Mouse (Mus musculus): Measurements from ENCODE around the gene Ssc5d. TPM values are rescaled to one million over a fixed set of nuclear protein-coding genes. Genes with fewer than 3 reads are reported as not detected.

Gene Ssc5d
- not detected for polyA plus RNA-seq (2017; shearing (Covaris generic))

DNA sequence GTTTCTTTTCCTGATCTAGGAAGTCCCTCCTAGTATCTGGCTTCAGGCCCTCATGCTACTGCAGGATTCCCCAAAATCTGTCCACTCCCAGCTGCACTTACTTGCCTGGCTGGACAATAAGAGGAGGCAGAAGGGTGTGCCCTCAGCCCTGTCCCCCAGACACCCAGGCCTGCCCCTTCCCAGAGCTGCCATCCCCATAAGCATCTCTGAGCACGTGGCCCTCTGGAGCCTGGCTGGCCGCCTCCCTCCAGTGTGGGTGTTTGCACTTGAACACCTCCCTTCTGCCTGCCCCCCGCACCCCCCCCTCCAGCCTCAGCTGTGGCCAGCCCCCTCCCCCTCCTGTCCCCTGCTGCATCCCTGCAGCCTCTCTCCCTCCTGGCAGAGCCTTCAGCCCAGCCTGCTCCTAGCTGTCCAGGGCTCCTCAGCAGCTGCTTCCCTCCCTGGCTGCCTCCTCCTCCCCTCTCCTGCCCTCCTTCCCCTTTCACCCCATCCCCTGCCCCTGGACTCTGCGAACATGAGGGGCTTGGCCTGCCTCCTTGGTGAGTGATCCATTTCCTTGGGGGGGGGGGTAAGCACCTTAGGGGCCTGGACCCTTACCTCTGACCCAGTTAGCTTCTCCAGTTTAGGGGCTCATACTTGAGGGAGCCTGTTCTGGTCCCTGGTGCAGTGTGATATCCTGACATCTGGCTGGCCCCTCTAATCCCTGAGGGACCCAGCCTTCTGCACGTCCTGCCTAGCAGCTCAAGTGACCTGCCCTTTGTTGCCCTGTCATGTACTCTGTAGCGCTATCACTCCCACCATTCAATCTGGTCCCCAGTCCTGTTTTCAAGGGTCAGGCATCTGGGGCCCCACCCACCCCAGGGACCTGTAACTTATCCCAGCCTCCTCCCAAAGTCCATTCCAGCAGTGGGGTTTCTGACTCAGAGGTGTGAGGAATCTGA is at the start of gene Ssc5d:
Ssc5d (plus strand) TSS at position 345 of the 941 bp plus-strand sequence.

DNA sequence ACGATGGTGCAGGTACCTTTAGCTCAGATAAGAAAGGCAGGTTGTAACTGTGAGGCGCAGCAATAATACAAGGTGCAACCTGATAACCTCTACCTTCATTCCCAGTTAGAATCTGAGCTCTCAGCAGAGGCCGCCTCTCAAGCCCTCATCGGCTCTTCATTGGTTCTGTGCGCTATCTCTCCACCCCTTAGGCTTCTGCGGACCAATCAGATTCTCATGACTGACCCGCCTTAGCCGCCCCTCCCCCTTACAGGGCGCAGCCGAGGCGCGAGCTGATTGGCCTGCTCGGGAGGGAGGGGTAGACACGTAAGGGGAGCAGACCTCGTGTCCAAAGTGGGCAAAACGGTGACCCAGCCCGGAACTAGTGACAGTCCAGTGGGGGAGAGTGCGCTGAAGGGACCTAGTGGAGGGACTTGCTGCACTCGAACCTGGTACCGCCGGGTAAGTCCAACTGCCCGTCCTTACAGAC is 48.8 kb upstream of the Ssc5d start, which contains the start of gene Isoc2a:
Isoc2a (plus strand) TSS at position 401 of the 469 bp plus-strand sequence.

DNA sequence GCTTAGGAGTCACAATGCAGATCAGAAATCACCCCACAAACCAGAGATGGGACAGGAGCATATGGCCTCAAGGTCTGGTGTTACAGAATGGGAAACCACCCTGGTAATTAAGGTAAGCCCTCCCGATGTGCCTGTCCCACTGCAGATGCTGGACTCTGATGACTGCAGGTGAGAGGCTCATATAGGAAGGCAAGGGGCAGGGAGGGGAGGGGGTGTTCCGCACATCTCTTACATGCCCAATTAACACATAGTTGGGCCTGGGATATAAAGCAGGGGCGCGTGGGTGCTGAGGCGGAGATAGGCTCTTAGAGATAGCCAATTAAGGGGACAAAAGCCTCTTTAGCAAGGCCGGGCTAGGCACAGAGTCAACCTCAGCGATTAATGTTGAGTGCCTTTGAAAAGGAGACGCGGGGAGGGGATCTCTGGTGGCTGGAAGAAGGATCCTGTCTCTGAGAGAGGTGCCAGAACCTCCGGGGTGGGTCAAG is 19.1 kb upstream of the Ssc5d start, which contains the start of gene Gm36210:
Gm36210 (minus strand) TSS at position 51 of the 485 bp plus-strand sequence.

DNA sequence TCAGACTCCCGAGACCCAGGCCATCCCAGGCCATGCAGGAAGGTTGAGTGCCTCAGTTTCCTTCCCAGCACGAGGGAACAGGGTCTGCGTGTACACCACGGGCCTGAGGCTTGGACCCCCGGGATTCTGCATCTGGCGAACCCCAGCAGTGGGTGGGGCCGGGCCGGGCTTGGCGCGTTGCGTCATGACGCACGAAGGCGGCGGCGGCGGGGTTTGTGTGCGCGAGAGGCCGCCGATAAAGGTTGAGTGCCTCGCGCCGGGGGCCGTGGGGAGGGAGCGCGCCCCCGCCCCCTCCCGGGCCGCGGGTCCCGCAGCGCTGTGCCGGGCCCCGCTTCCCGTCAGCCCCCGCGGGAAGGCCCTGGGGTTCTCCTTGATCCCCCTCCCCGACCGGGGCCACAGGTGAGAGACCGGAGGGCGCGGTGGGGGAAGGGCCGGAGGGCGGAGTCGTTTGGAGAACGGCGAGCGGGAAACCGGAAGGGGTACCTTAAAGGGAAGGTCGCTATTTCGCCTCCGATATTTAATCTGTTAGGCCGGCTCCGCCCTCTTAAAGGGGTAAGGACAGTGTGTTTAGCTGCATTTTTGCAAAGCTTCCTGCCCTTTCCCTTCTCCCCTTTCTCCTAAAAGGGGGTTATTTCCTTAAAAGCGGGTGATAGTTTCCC is 10.4 kb upstream of the Ssc5d start, which contains the start of gene Zfp628:
Zfp628 (plus strand) TSS at position 211 of the 659 bp plus-strand sequence.

DNA sequence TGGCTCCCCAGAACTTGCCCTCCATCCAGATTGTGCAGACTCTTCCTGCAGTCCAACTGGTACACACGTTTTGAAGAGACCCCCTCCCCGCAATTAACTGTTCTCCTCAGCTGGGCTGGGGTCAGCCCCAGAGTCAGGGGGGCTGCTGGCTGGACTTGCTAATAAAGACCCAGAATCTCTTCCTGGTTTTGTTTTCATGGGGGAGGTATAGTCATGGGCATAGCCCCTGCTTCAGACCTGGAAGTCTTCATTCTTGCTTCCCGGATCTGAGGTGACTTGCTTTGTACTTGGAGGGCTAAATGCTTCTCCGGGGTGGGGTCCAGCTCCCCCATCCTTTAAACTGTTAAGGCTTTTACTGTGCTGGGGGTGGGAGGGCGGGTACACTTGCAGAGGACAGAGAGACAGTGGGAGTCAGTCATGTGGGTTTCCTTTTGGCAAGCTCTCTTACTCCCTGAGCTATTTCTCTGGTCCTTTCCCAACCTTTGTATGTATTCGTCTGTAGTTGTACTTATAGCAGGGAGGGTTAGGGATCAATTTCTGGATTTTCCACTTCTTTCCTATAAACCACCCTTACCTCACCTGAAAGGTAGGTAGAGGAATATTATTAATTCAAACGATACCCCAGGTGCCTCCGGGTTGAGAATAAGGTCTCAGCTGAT is 3.6 kb upstream of the Ssc5d start, which contains the start of gene Nat14:
Nat14 (plus strand) TSS at position 205 of the 659 bp plus-strand sequence.

DNA sequence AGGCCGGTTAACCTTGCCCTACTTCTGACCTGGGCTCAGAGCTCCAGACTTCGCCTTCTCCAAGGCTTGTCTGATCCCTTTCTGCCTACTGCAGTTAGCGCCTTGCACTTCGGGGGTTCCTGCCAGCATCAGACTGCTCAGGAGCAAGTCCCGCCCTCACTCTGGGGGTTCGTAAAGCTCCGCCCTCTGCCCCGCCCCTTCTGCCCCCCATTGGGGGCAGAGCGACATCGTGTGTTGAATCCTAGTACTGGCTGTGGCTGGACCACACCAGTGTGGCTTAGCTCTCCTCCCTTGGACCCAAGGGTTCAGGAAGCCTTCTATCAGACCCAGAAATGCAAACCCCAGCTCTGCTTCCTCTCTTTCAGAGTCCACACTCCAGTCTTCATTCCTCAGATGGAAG is 38.7 kb downstream of the Ssc5d start, which contains the start of gene Sbk2:
Sbk2 (minus strand) TSS at position 135 of the 400 bp plus-strand sequence.

DNA sequence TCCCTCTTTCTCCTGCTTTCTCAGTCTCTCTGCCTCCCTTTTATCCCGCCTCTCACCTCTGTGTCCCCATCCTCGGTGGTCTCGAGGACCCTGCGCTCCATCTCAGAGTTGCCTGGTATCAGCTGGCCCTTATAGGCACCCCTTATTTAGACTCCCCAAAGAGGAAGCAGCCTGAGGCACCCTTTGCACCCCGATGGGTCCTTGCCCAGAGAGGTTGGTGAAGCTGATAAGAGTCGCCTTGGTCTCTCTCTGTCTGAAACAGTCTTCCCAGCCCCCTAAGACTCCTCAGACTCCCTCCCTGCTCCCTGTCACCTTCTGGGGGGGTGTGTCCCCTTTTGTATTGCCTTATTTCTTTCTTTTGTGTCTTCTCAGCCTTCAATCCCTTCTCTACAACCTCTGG is 45.5 kb downstream of the Ssc5d start, which contains the start of gene Sbk3:
Sbk3 (minus strand) TSS at position 101 of the 400 bp plus-strand sequence.

Other genes starting within 250 kb of the Ssc5d start
- gene Hspbp1, start 240.7 kb upstream of the Ssc5d start, polyA plus RNA-seq (2017; shearing (Covaris generic)), result 82.1 TPM
- gene Brsk1, start 235.2 kb upstream of the Ssc5d start, polyA plus RNA-seq (2017; shearing (Covaris generic)), result not detected
- 0.10 TPM for gene Tmem150b, start 200.5 kb upstream of the Ssc5d start, polyA plus RNA-seq (2017; shearing (Covaris generic))
- gene Kmt5c, start 185.7 kb upstream of the Ssc5d start, polyA plus RNA-seq (2017; shearing (Covaris generic)), result 49.9 TPM
- 3.0 TPM for gene Cox6b2, start 172.7 kb upstream of the Ssc5d start, polyA plus RNA-seq (2017; shearing (Covaris generic))
- not detected for gene Fam71e2, start 154.5 kb upstream of the Ssc5d start, polyA plus RNA-seq (2017; shearing (Covaris generic))
- not detected for gene Il11, start 142.9 kb upstream of the Ssc5d start, polyA plus RNA-seq (2017; shearing (Covaris generic))
- gene Tmem190, start 142.8 kb upstream of the Ssc5d start, polyA plus RNA-seq (2017; shearing (Covaris generic)), result not detected
- 1.3 TPM for gene Tmem238, start 136.1 kb upstream of the Ssc5d start, polyA plus RNA-seq (2017; shearing (Covaris generic))
- 423 TPM for gene Rpl28, start 132.9 kb upstream of the Ssc5d start, polyA plus RNA-seq (2017; shearing (Covaris generic))
- gene Ube2s, start 113.2 kb upstream of the Ssc5d start, polyA plus RNA-seq (2017; shearing (Covaris generic)), result 105 TPM
- gene Shisa7, start 81.1 kb upstream of the Ssc5d start, polyA plus RNA-seq (2017; shearing (Covaris generic)), result not detected
- gene Isoc2b, start 55.5 kb upstream of the Ssc5d start, polyA plus RNA-seq (2017; shearing (Covaris generic)), result 43.7 TPM
- 0.53 TPM for gene Isoc2a, start 48.6 kb upstream of the Ssc5d start, polyA plus RNA-seq (2017; shearing (Covaris generic))
- not detected for gene Gm36210, start 19.3 kb upstream of the Ssc5d start, polyA plus RNA-seq (2017; shearing (Covaris generic))
- 1.6 TPM for gene Zfp628, start 10.6 kb upstream of the Ssc5d start, polyA plus RNA-seq (2017; shearing (Covaris generic))
- 0.90 TPM for gene Nat14, start 3.8 kb upstream of the Ssc5d start, polyA plus RNA-seq (2017; shearing (Covaris generic))
- 0.84 TPM for gene Sbk2, start 38.6 kb downstream of the Ssc5d start, polyA plus RNA-seq (2017; shearing (Covaris generic))
- gene Sbk3, start 45.4 kb downstream of the Ssc5d start, polyA plus RNA-seq (2017; shearing (Covaris generic)), result not detected
- gene Zfp579, start 70.4 kb downstream of the Ssc5d start, polyA plus RNA-seq (2017; shearing (Covaris generic)), result 13.5 TPM
- 34.1 TPM for gene Zfp524, start 88.6 kb downstream of the Ssc5d start, polyA plus RNA-seq (2017; shearing (Covaris generic))
- 39.2 TPM for gene Fiz1, start 88.9 kb downstream of the Ssc5d start, polyA plus RNA-seq (2017; shearing (Covaris generic))
- 5.7 TPM for gene Gm44973, start 89.7 kb downstream of the Ssc5d start, polyA plus RNA-seq (2017; shearing (Covaris generic))
- gene Zfp865, start 94.6 kb downstream of the Ssc5d start, polyA plus RNA-seq (2017; shearing (Covaris generic)), result 6.2 TPM
- not detected for gene Ccdc106, start 94.8 kb downstream of the Ssc5d start, polyA plus RNA-seq (2017; shearing (Covaris generic))
- not detected for gene 4632433K11Rik, start 108.3 kb downstream of the Ssc5d start, polyA plus RNA-seq (2017; shearing (Covaris generic))
- gene Zfp784, start 112.7 kb downstream of the Ssc5d start, polyA plus RNA-seq (2017; shearing (Covaris generic)), result 3.7 TPM
- 1.1 TPM for gene Zfp580, start 125.8 kb downstream of the Ssc5d start, polyA plus RNA-seq (2017; shearing (Covaris generic))
- gene U2af2, start 136.4 kb downstream of the Ssc5d start, polyA plus RNA-seq (2017; shearing (Covaris generic)), result 98.6 TPM
- 12.4 TPM for gene Epn1, start 154.4 kb downstream of the Ssc5d start, polyA plus RNA-seq (2017; shearing (Covaris generic))
- gene Rfpl4, start 191.2 kb downstream of the Ssc5d start, polyA plus RNA-seq (2017; shearing (Covaris generic)), result not detected
- 0.29 TPM for gene Rasl2-9, start 200.2 kb downstream of the Ssc5d start, polyA plus RNA-seq (2017; shearing (Covaris generic))
- gene Vmn1r55, start 223.9 kb downstream of the Ssc5d start, polyA plus RNA-seq (2017; shearing (Covaris generic)), result 0.12 TPM